In genomic region chr1:134556671-134557218, GRCm38 (mm10) we compare ENCODE assay signal across 8 mouse cellular contexts. TPM values are rescaled to one million over a fixed set of nuclear protein-coding genes. Genes with fewer than 3 reads are reported as not detected.
DNase-seq lines count a peak whose midpoint lies in the region; ATAC-seq and TF ChIP-seq lines count a peak whose summit lies in the region.

No protein-coding gene starts in this region.

- TF ChIP-seq POLR2A in cortical plate, adult 2 months (IDR thresholded peaks at IDR 0.05; ENCODE audit: extremely low read depth, insufficient read depth, low read length), result peak; percentile 58

- no peak for TF ChIP-seq CTCF in cortical plate, adult 2 months (IDR thresholded peaks at IDR 0.05; ENCODE audit: extremely low read depth, insufficient read depth, low read length)

- H3K4me3 ChIP-seq in cortical plate, adult 2 months (ENCODE audit: insufficient read depth, low read length), result peak overlapping the region; percentile 71

- H3K27ac ChIP-seq in cortical plate, adult 2 months (ENCODE audit: insufficient read depth, low read length), result 0 out of 2 replicates have a peak overlapping the region, but pooled peaks have one; percentile 32

- intact Hi-C loops in left cerebral cortex, postnatal 10 days (cut with DNase I), result no loop called here

- no peaks in the 10 kb centered on the region; the same call in 1 of the 2 replicates for H3K4me1 ChIP-seq in cortical plate, adult 2 months (ENCODE audit: control insufficient read depth, insufficient read depth, low read length)

- peak; percentile 95 for DNase-seq in gastrocnemius, postnatal 10 days
- DNase-seq in left cerebral cortex, postnatal 10 days (ENCODE audit: extremely low spot score in 1 of 2, low spot score in 2 of 2), result peak; percentile 96 to 98
- peak; percentile 96 for DNase-seq in right cerebral cortex, postnatal 25 days
- peak; percentile 94 to 96 for DNase-seq in urinary bladder, postnatal 4 days (ENCODE audit: low spot score in 2 of 2)

- ATAC-seq in activated CD4-positive, CD25-positive, alpha-beta regulatory T cell, adult 4 months, result peak; percentile 82
- ATAC-seq in inflammation-experienced regulatory T-cells, adult 6 months, result peak; percentile 88
- peak; percentile 83 for ATAC-seq in megakaryocyte-erythroid progenitor cell, adult 5-6 weeks (replicated peaks; ENCODE audit: low FRiP score, low TSS enrichment, poor library complexity, severe bottlenecking)

RNA-seq across cellular contexts. Expression of gene Kdm5b, which starts 3.2 kb away (rescaled TPM):
- 10 to 100 TPM; 10.5 to 11.4 TPM for polyA plus RNA-seq in activated CD4-positive, CD25-positive, alpha-beta regulatory T cell, adult 4 months (2017; shearing (Covaris generic))
- polyA plus RNA-seq in cortical plate, adult 2 months (2012; rRNA removed), result 26.4 and 27.9 TPM in 2 replicates
- total RNA-seq in gastrocnemius, postnatal 10 days (2021), result 10 to 100 TPM; 22.7 to 29.6 TPM
- 10 to 100 TPM in 2 of 3 experiments, 1 to 10 TPM in 1; 6.4 to 19.8 (median 16.5) TPM for polyA plus RNA-seq in inflammation-experienced regulatory T-cells, adult 6 months (2017; shearing (Covaris generic))
- total RNA-seq in left cerebral cortex, postnatal 10 days (2021), result 10 to 100 TPM; 63.8 to 66.6 TPM
- total RNA-seq in megakaryocyte-erythroid progenitor cell, adult 5-6 weeks (2014; fragmentation: Nextera tagmentation), result 35.0 and 42.7 TPM in 2 replicates
- total RNA-seq in megakaryocyte-erythroid progenitor cell, adult 5-6 weeks (2017), result 25.5 and 41.3 TPM in 2 replicates

RNA-seq across cellular contexts. Expression of gene Mgat4e, which starts 7.3 kb away (rescaled TPM):
- polyA plus RNA-seq in activated CD4-positive, CD25-positive, alpha-beta regulatory T cell, adult 4 months (2017; shearing (Covaris generic)), result not detected
- 0.08 TPM in 1 of 2 replicates, not detected in the other for polyA plus RNA-seq in cortical plate, adult 2 months (2012; rRNA removed)
- not detected for total RNA-seq in gastrocnemius, postnatal 10 days (2021)
- polyA plus RNA-seq in inflammation-experienced regulatory T-cells, adult 6 months (2017; shearing (Covaris generic)), result not detected
- under 1 TPM in 1 of 2 experiments, not detected in 1; 0.24 TPM for total RNA-seq in left cerebral cortex, postnatal 10 days (2021)
- not detected in 2 replicates for total RNA-seq in megakaryocyte-erythroid progenitor cell, adult 5-6 weeks (2014; fragmentation: Nextera tagmentation)
- not detected in 2 replicates for total RNA-seq in megakaryocyte-erythroid progenitor cell, adult 5-6 weeks (2017)

Comparison
In these comparisons a context has a peak if more than half of its experiments do, and no peak if none do; other contexts are left out.
1. Peak in every context shown above with its lines: DNase-seq, ATAC-seq, H3K4me3 ChIP-seq and H3K27ac ChIP-seq.